In genomic region chr17:79476671-79477070, GRCm38 (mm10) we compare ENCODE assay signal across 30 mouse cellular contexts.
A peak's percentile ranks its signal among the peaks of the same experiment; 100 is the strongest.
DNase-seq lines count a peak whose midpoint lies in the region; ATAC-seq and TF ChIP-seq lines count a peak whose summit lies in the region.
"Had no signal": no experiment of that assay in that cellular context is flagged by ENCODE, and none has a peak within 500 bp of the region (broad histone marks: within the 10 kb centered on the region; RNA-seq: fewer than 3 reads in every experiment).

No protein-coding gene starts in this region.

- no peaks in the 10 kb centered on the region for H3K79me2 ChIP-seq in liver, adult 2 months (ENCODE audit: control insufficient read depth, insufficient read depth, low read length)

- no peak for TF ChIP-seq POLR2A in liver, adult 2 months (IDR thresholded peaks at IDR 0.05; ENCODE audit: extremely low read depth, insufficient read depth, low read length)

- H3K4me3 ChIP-seq in liver, adult 2 months (ENCODE audit: insufficient read depth, low read depth, low read length), result no peak overlapping the region
- H3K4me3 ChIP-seq in liver, embryonic 12.5 days, result no peak overlapping the region
- H3K4me3 ChIP-seq in stomach, embryonic 16.5 days (replicated peaks; ENCODE audit: low read length), result no peak overlapping the region
- no peak overlapping the region for H3K4me3 ChIP-seq in stomach, postnatal 0 days (ENCODE audit: low read depth, low read length)
- H3K4me3 ChIP-seq: embryonic facial prominence, embryonic 13.5 days; erythroblast, embryonic 14.5 days; forebrain, embryonic 12.5 days; heart, embryonic 10.5 days; hindbrain, embryonic 13.5 days; limb, embryonic 12.5 days; midbrain, embryonic 12.5 days; neural tube, embryonic 13.5 days had no signal

- 54% methylated on average over 8 of the region's 8 CpGs for WGBS in liver, adult 2 months
- WGBS in liver, embryonic 12.5 days (ENCODE audit: insufficient replicate concordance), result 63% methylated on average over 8 of the region's 8 CpGs
- WGBS in stomach, embryonic 16.5 days, result 72% methylated on average over 8 of the region's 8 CpGs
- 68% methylated on average over 8 of the region's 8 CpGs for WGBS in stomach, postnatal 0 days

- no peak for ATAC-seq in liver, embryonic 12.5 days
- 0 out of 2 replicates have a peak, but pooled peaks have one; percentile 31 for ATAC-seq in stomach, embryonic 16.5 days (ENCODE audit: insufficient read depth, low FRiP score)
- ATAC-seq in stomach, postnatal 0 days (ENCODE audit: low FRiP score, low TSS enrichment), result no peak
- ATAC-seq: forebrain, postnatal 0 days; intestine, postnatal 0 days; liver, postnatal 0 days; Patski had no signal

- TF ChIP-seq EP300 in stomach, postnatal 0 days (optimal IDR thresholded peaks at IDR 0.05), result no peak

- H3K27me3 ChIP-seq in liver, adult 2 months (ENCODE audit: control insufficient read depth, insufficient read depth, low read length), result no peaks in the 10 kb centered on the region
- no peaks in the 10 kb centered on the region for H3K27me3 ChIP-seq in liver, embryonic 12.5 days (replicated peaks)
- no peaks in the 10 kb centered on the region for H3K27me3 ChIP-seq in stomach, embryonic 16.5 days (ENCODE audit: control insufficient read depth, insufficient read depth, low read length)
- no peaks in the 10 kb centered on the region for H3K27me3 ChIP-seq in stomach, postnatal 0 days (ENCODE audit: control insufficient read depth, insufficient read depth, low read length)
- H3K27me3 ChIP-seq: embryonic facial prominence, embryonic 13.5 days; forebrain, embryonic 12.5 days; hindbrain, embryonic 13.5 days; limb, embryonic 12.5 days; midbrain, embryonic 12.5 days; neural tube, embryonic 13.5 days; Patski had no signal

- DNase-seq in liver, adult 2 months (ENCODE audit: extremely low read depth, low read depth, low spot score), result peak; percentile 21
- no peak for DNase-seq in stomach, postnatal 0 days (ENCODE audit: low spot score)
- peak; percentile 50 for DNase-seq in lung, postnatal 36 days
- peak; percentile 54 to 73 for DNase-seq in urinary bladder, postnatal 36 days (ENCODE audit: low spot score in 2 of 2)
- no peak for DNase-seq in adrenal gland, postnatal 10 days
- no peak for DNase-seq in ovary, postnatal 14 days (ENCODE audit: low spot score)
- DNase-seq: adrenal gland, postnatal 14 days; cerebellum, adult 11-12 months; cerebellum, adult 9-11 months; embryo, embryonic 11 days; forebrain, postnatal 0 days; heart, postnatal 36 days; kidney, adult 9 months; kidney, postnatal 10 days; liver, postnatal 0 days; right cerebral cortex, postnatal 14 days; thymus, postnatal 14 days had no signal

- H3K9ac ChIP-seq in liver, adult 2 months (ENCODE audit: low read depth, low read length), result no peak overlapping the region
- no peak overlapping the region for H3K9ac ChIP-seq in liver, embryonic 12.5 days
- H3K9ac ChIP-seq in stomach, embryonic 16.5 days (ENCODE audit: low read length), result no peak overlapping the region
- H3K9ac ChIP-seq in stomach, postnatal 0 days (ENCODE audit: low read length), result no peak overlapping the region
- H3K9ac ChIP-seq: embryonic facial prominence, embryonic 13.5 days; forebrain, embryonic 12.5 days; forebrain, postnatal 0 days; hindbrain, embryonic 13.5 days; limb, embryonic 12.5 days; liver, postnatal 0 days; midbrain, embryonic 12.5 days; neural tube, embryonic 13.5 days had no signal

- H3K27ac ChIP-seq in liver, adult 2 months (replicated peaks; ENCODE audit: insufficient read depth, low read depth, low read length), result no peak overlapping the region
- no peak overlapping the region for H3K27ac ChIP-seq in liver, embryonic 12.5 days
- no peak overlapping the region for H3K27ac ChIP-seq in stomach, embryonic 16.5 days (ENCODE audit: low read length)
- no peak overlapping the region for H3K27ac ChIP-seq in stomach, postnatal 0 days (replicated peaks)
- H3K27ac ChIP-seq: embryonic facial prominence, embryonic 13.5 days; forebrain, embryonic 12.5 days; heart, embryonic 10.5 days; hindbrain, embryonic 13.5 days; limb, embryonic 12.5 days; midbrain, embryonic 12.5 days; neural tube, embryonic 13.5 days had no signal

- no peak for TF ChIP-seq CTCF in liver, adult 2 months (IDR thresholded peaks at IDR 0.05; ENCODE audit: low read depth, low read length)
- TF ChIP-seq CTCF in stomach, postnatal 0 days (IDR thresholded peaks at IDR 0.05; ENCODE audit: low read depth), result no peak

- H3K36me3 ChIP-seq in liver, adult 2 months (ENCODE audit: control insufficient read depth, insufficient read depth, low read length), result no peaks in the 10 kb centered on the region
- H3K36me3 ChIP-seq in liver, embryonic 12.5 days, result no peaks in the 10 kb centered on the region
- no peaks in the 10 kb centered on the region for H3K36me3 ChIP-seq in stomach, embryonic 16.5 days (ENCODE audit: control insufficient read depth, insufficient read depth, low read length)
- no peaks in the 10 kb centered on the region for H3K36me3 ChIP-seq in stomach, postnatal 0 days (ENCODE audit: control insufficient read depth, insufficient read depth, low read length)
- H3K36me3 ChIP-seq: embryonic facial prominence, embryonic 13.5 days; forebrain, embryonic 12.5 days; heart, embryonic 10.5 days; hindbrain, embryonic 13.5 days; limb, embryonic 12.5 days; midbrain, embryonic 12.5 days; neural tube, embryonic 13.5 days had no signal

- H3K9me3 ChIP-seq in liver, embryonic 12.5 days (replicated peaks), result no peaks in the 10 kb centered on the region
- no peaks in the 10 kb centered on the region for H3K9me3 ChIP-seq in stomach, embryonic 16.5 days (replicated peaks; ENCODE audit: control insufficient read depth, low read length)
- no peaks in the 10 kb centered on the region for H3K9me3 ChIP-seq in stomach, postnatal 0 days (ENCODE audit: control insufficient read depth, low read length)
- H3K9me3 ChIP-seq: embryonic facial prominence, embryonic 13.5 days; forebrain, embryonic 12.5 days; heart, embryonic 10.5 days; hindbrain, embryonic 13.5 days; midbrain, embryonic 12.5 days; neural tube, embryonic 13.5 days had no signal

- no peaks in the 10 kb centered on the region for H3K4me1 ChIP-seq in liver, adult 2 months (ENCODE audit: control insufficient read depth, insufficient read depth, low read length)
- no peaks in the 10 kb centered on the region for H3K4me1 ChIP-seq in liver, embryonic 12.5 days
- H3K4me1 ChIP-seq in stomach, embryonic 16.5 days (ENCODE audit: control insufficient read depth, insufficient read depth, low read length), result peaks cover 5% of the 10 kb centered on the region; the same call in 1 of the 2 replicates
- H3K4me1 ChIP-seq in stomach, postnatal 0 days (replicated peaks; ENCODE audit: control insufficient read depth, insufficient read depth), result 0 out of 2 replicates have a peak, but pooled peaks cover 4% of the 10 kb centered on the region
- H3K4me1 ChIP-seq: forebrain, embryonic 12.5 days; hindbrain, embryonic 13.5 days; midbrain, embryonic 12.5 days; neural tube, embryonic 13.5 days had no signal

- no peak overlapping the region for H3K4me2 ChIP-seq in liver, embryonic 12.5 days
- H3K4me2 ChIP-seq in stomach, embryonic 16.5 days (ENCODE audit: low read depth, low read length), result no peak overlapping the region
- H3K4me2 ChIP-seq in stomach, postnatal 0 days (replicated peaks; ENCODE audit: low read depth), result no peak overlapping the region
- H3K4me2 ChIP-seq: embryonic facial prominence, embryonic 13.5 days; forebrain, embryonic 12.5 days; hindbrain, embryonic 13.5 days; limb, embryonic 12.5 days; liver, embryonic 11.5 days; midbrain, embryonic 12.5 days; neural tube, embryonic 13.5 days had no signal

Comparison
In these comparisons a context has a peak if more than half of its experiments do, and no peak if none do; other contexts are left out.
1. DNase-seq: peak in liver, adult 2 months (single experiment), lung, postnatal 36 days (single experiment) and urinary bladder, postnatal 36 days (2 of 2); none in stomach, postnatal 0 days (single experiment), adrenal gland, postnatal 10 days (single experiment) and ovary, postnatal 14 days (single experiment).